Mouse (Mus musculus): Measurements from ENCODE around the gene Uhrf1. TPM values are rescaled to one million over a fixed set of nuclear protein-coding genes. Genes with fewer than 3 reads are reported as not detected.

Uhrf1 gene
- polyA plus RNA-seq, 1 experiment from 2014 or later: 54.3 TPM

GRCm38 (mm10) chr17:56356921-56357885 is 54.1 kb downstream of the Uhrf1 start:
- H3K9ac ChIP-seq (ENCODE audit: low read depth, low read length): no peak overlapping the region
- WGBS: 59% methylated on average over 9 of the region's 9 CpGs
- no peak overlapping the region for H3K4me3 ChIP-seq (replicated peaks; ENCODE audit: low read depth, low read length)
- H3K4me2 ChIP-seq (ENCODE audit: low read length): no peak overlapping the region
- peak; percentile 55 for ATAC-seq (replicated peaks; ENCODE audit: low FRiP score, low read depth)
- no peaks in the 10 kb centered on the region for H3K9me3 ChIP-seq (replicated peaks; ENCODE audit: low read length)
- peaks cover 54% of the 10 kb centered on the region for H3K36me3 ChIP-seq (ENCODE audit: insufficient read depth, low read length)
- H3K27ac ChIP-seq: no peak overlapping the region
- no peaks in the 10 kb centered on the region for H3K27me3 ChIP-seq (ENCODE audit: insufficient read depth, low read length)
- TF ChIP-seq CTCF (IDR thresholded peaks at IDR 0.05; ENCODE audit: low read depth): peak; percentile 98
- DNase-seq (ENCODE audit: low spot score): peak; percentile 89
- H3K4me1 ChIP-seq (replicated peaks; ENCODE audit: insufficient read depth, low read length): no peaks in the 10 kb centered on the region

- Histone ChIP-seq H3K27me3 (ENCODE audit: insufficient read depth, low read length) (no peaks in the 10 kb centered on the region), H3K4me1 (replicated peaks; ENCODE audit: insufficient read depth, low read length) (no peaks in the 10 kb centered on the region), H3K36me3 (ENCODE audit: insufficient read depth, low read length) (peaks cover 40% of the 10 kb centered on the region), H3K4me2 (ENCODE audit: low read length) (no peak overlapping the region), H3K9ac (ENCODE audit: low read depth, low read length) (no peak overlapping the region; the same call in 1 of the 2 replicates), H3K4me3 (replicated peaks; ENCODE audit: low read depth, low read length) (no peak overlapping the region), H3K9me3 (replicated peaks; ENCODE audit: low read length) (no peaks in the 10 kb centered on the region), H3K27ac (no peak overlapping the region)
- DNase-seq (ENCODE audit: low spot score): no peak
- WGBS: 94% methylated on average over 3 of the region's 3 CpGs
- no peak for ATAC-seq (replicated peaks; ENCODE audit: low FRiP score, low read depth)
- TF ChIP-seq CTCF (IDR thresholded peaks at IDR 0.05; ENCODE audit: low read depth): peak; percentile 13; the same call in 1 of the 2 replicates
These were observed 56.1 kb downstream of the Uhrf1 start for GRCm38 (mm10) chr17:56359183-56359725.

GRCm38 (mm10) chr17:56359864-56360263 is 56.7 kb downstream of the Uhrf1 start:
- no peak overlapping the region for H3K4me2 ChIP-seq (ENCODE audit: low read length)
- no peaks in the 10 kb centered on the region for H3K27me3 ChIP-seq (ENCODE audit: insufficient read depth, low read length)
- H3K4me1 ChIP-seq (replicated peaks; ENCODE audit: insufficient read depth, low read length): peaks cover under 1% of the 10 kb centered on the region; the same call in 1 of the 2 replicates
- 74% methylated on average over 1 of the region's 1 CpGs for WGBS
- H3K4me3 ChIP-seq (replicated peaks; ENCODE audit: low read depth, low read length): no peak overlapping the region
- no peak overlapping the region for H3K27ac ChIP-seq
- H3K9me3 ChIP-seq (replicated peaks; ENCODE audit: low read length): no peaks in the 10 kb centered on the region
- H3K9ac ChIP-seq (ENCODE audit: low read depth, low read length): no peak overlapping the region; the same call in 1 of the 2 replicates
- ATAC-seq (replicated peaks; ENCODE audit: low FRiP score, low read depth) (no peak), DNase-seq (ENCODE audit: low spot score) (no peak)
- TF ChIP-seq CTCF (IDR thresholded peaks at IDR 0.05; ENCODE audit: low read depth): no peak
- peaks cover 34% of the 10 kb centered on the region for H3K36me3 ChIP-seq (ENCODE audit: insufficient read depth, low read length)

- no peak overlapping the region for H3K27ac ChIP-seq
- H3K4me3 ChIP-seq (replicated peaks; ENCODE audit: low read depth, low read length): no peak overlapping the region
- no peaks in the 10 kb centered on the region for H3K27me3 ChIP-seq (ENCODE audit: insufficient read depth, low read length)
- no peaks in the 10 kb centered on the region for H3K9me3 ChIP-seq (replicated peaks; ENCODE audit: low read length)
- no peak for TF ChIP-seq CTCF (IDR thresholded peaks at IDR 0.05; ENCODE audit: low read depth)
- peaks cover 7% of the 10 kb centered on the region for H3K4me1 ChIP-seq (replicated peaks; ENCODE audit: insufficient read depth, low read length)
- no peak overlapping the region for H3K9ac ChIP-seq (ENCODE audit: low read depth, low read length)
- ATAC-seq (replicated peaks; ENCODE audit: low FRiP score, low read depth): no peak
- no peak for DNase-seq (ENCODE audit: low spot score)
- no peak overlapping the region for H3K4me2 ChIP-seq (ENCODE audit: low read length)
- peaks cover 28% of the 10 kb centered on the region for H3K36me3 ChIP-seq (ENCODE audit: insufficient read depth, low read length)
- 62% methylated on average over 8 of the region's 8 CpGs for WGBS
These were observed 57.3 kb downstream of the Uhrf1 start for GRCm38 (mm10) chr17:56360451-56360850.

GRCm38 (mm10) chr17:56361542-56361941 is 58.4 kb downstream of the Uhrf1 start:
- TF ChIP-seq CTCF (IDR thresholded peaks at IDR 0.05; ENCODE audit: low read depth): no peak
- no peak for ATAC-seq (replicated peaks; ENCODE audit: low FRiP score, low read depth)
- H3K27ac ChIP-seq: no peak overlapping the region
- no peaks in the 10 kb centered on the region for H3K9me3 ChIP-seq (replicated peaks; ENCODE audit: low read length)
- no peaks in the 10 kb centered on the region for H3K27me3 ChIP-seq (ENCODE audit: insufficient read depth, low read length)
- H3K4me1 ChIP-seq (replicated peaks; ENCODE audit: insufficient read depth, low read length): peaks cover 12% of the 10 kb centered on the region
- WGBS: 93% methylated on average over 2 of the region's 2 CpGs
- H3K9ac ChIP-seq (ENCODE audit: low read depth, low read length): no peak overlapping the region
- peaks cover 17% of the 10 kb centered on the region for H3K36me3 ChIP-seq (ENCODE audit: insufficient read depth, low read length)
- H3K4me3 ChIP-seq (replicated peaks; ENCODE audit: low read depth, low read length): no peak overlapping the region
- no peak overlapping the region for H3K4me2 ChIP-seq (ENCODE audit: low read length)
- DNase-seq (ENCODE audit: low spot score): no peak

All from kidney, postnatal 0 days (tissue).